Comparison of ENCODE assay signal across 28 mouse cellular contexts in genomic region chr14:105813097-105813496, GRCm38 (mm10).
"Had no signal": no experiment of that assay in that cellular context is flagged by ENCODE, and none has a peak within 500 bp of the region (broad histone marks: within the 10 kb centered on the region; RNA-seq: fewer than 3 reads in every experiment).

No protein-coding gene starts in this region.

- H3K4me3 ChIP-seq: embryonic facial prominence, embryonic 10.5 days; embryonic facial prominence, embryonic 12.5 days; embryonic facial prominence, embryonic 13.5 days; embryonic facial prominence, embryonic 15.5 days; erythroblast, embryonic 14.5 days; forebrain, embryonic 10.5 days; forebrain, embryonic 12.5 days; forebrain, embryonic 13.5 days; forebrain, embryonic 15.5 days; gastrocnemius, adult 2 months; heart, adult 2 months had no signal

- H3K4me2 ChIP-seq: embryonic facial prominence, embryonic 12.5 days; embryonic facial prominence, embryonic 13.5 days; embryonic facial prominence, embryonic 15.5 days; forebrain, embryonic 12.5 days; forebrain, embryonic 13.5 days; forebrain, embryonic 15.5 days had no signal

- H3K27me3 ChIP-seq: embryonic facial prominence, embryonic 12.5 days; embryonic facial prominence, embryonic 15.5 days; forebrain, embryonic 12.5 days; forebrain, embryonic 15.5 days had no signal

- ATAC-seq: forebrain, embryonic 13.5 days; forebrain, embryonic 14.5 days; forebrain, embryonic 15.5 days; forebrain, embryonic 16.5 days; forebrain, postnatal 0 days had no signal

- H3K9ac ChIP-seq: embryonic facial prominence, embryonic 12.5 days; embryonic facial prominence, embryonic 13.5 days; embryonic facial prominence, embryonic 15.5 days; forebrain, embryonic 12.5 days; forebrain, embryonic 13.5 days; forebrain, embryonic 15.5 days; forebrain, postnatal 0 days had no signal

- H3K9me3 ChIP-seq: embryonic facial prominence, embryonic 10.5 days; embryonic facial prominence, embryonic 12.5 days; embryonic facial prominence, embryonic 13.5 days; embryonic facial prominence, embryonic 15.5 days; forebrain, embryonic 10.5 days; forebrain, embryonic 12.5 days; forebrain, embryonic 13.5 days; forebrain, embryonic 15.5 days had no signal

- H3K27ac ChIP-seq: embryonic facial prominence, embryonic 10.5 days; embryonic facial prominence, embryonic 12.5 days; embryonic facial prominence, embryonic 13.5 days; embryonic facial prominence, embryonic 15.5 days; forebrain, embryonic 10.5 days; forebrain, embryonic 12.5 days; forebrain, embryonic 13.5 days; forebrain, embryonic 15.5 days; gastrocnemius, adult 2 months; heart, adult 2 months had no signal

- H3K36me3 ChIP-seq: embryonic facial prominence, embryonic 10.5 days; embryonic facial prominence, embryonic 12.5 days; embryonic facial prominence, embryonic 13.5 days; embryonic facial prominence, embryonic 15.5 days; forebrain, embryonic 10.5 days; forebrain, embryonic 12.5 days; forebrain, embryonic 15.5 days had no signal

- H3K4me1 ChIP-seq: embryonic facial prominence, embryonic 12.5 days; embryonic facial prominence, embryonic 13.5 days had no signal

- DNase-seq: cerebellum, adult 2 months; cerebellum, adult 8-10 months; cerebellum, adult 9-10 months; cerebellum, adult 9-11 months; cerebellum, postnatal 10 days; cerebellum, postnatal 14 days; cerebellum, postnatal 25 days; cerebellum, postnatal 36 days; embryo, embryonic 11 days; forebrain, postnatal 0 days; gastrocnemius, adult 2 months; gastrocnemius, postnatal 10 days; gastrocnemius, postnatal 14 days; gastrocnemius, postnatal 25 days; gastrocnemius, postnatal 36 days; heart, adult 18-20 months; heart, adult 2 months had no signal
